Mouse (Mus musculus): ENCODE results near the gene Iah1.

DNA sequence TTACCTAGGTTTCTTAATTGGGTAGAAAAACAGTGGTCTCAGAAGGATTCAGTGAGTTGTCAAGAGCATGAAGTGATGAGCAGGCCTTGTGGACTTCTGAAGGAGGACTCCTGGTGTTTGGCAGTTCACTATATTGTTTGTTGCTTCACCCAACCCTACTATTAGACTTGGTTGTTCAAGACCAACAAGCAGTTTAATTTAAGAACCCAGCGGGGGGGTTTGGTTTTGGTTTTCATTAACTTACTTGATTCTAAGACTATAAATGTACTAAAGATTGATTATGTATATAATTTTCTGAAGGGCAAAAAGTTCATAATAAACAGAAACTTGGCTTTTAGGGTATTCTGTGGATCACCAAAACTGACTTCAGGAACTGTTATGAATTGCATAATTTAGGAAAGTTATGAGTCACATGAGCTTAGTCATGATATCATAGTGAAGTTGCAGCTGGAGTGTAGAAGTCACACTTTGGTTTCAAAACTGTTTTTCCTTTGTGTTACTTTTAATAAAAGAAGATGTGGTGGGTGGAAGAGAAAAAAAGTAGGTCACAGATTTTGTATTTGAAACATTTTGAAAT, 53.9 kb downstream of the Iah1 start:
- TF ChIP-seq POLR2A (IDR thresholded peaks at IDR 0.05; ENCODE audit: borderline replicate concordance, extremely low read depth, insufficient read depth, insufficient read length, poor library complexity, severe bottlenecking) (no peak), CTCF (IDR thresholded peaks at IDR 0.05; ENCODE audit: borderline replicate concordance, extremely low read depth, insufficient read depth, insufficient read length) (no peak)

All from brain, embryonic 14.5 days (tissue).